Mouse (Mus musculus) bone marrow macrophage, adult 2 months (primary cell): Measurements from ENCODE around the gene Scarb1. TPM values are rescaled to one million over a fixed set of nuclear protein-coding genes. Genes with fewer than 3 reads are reported as not detected.

ENCODE experiments used
- H3K27ac ChIP-seq: 2 replicates; pipeline ENCODE4 v1.5.1; 2012; ENCODE audit warnings: low read depth, low read length; ENCODE audit not compliant: insufficient read depth
- H3K4me1 ChIP-seq: 2 replicates; pipeline ENCODE4 v1.6.1; 2012; ENCODE audit warnings: low read length; ENCODE audit not compliant: control insufficient read depth, insufficient read depth
- H3K4me3 ChIP-seq: 2 replicates; pipeline ENCODE4 v1.5.1; 2012; ENCODE audit warnings: mild to moderate bottlenecking, low read length, moderate library complexity; ENCODE audit not compliant: insufficient read depth
- CTCF ChIP-seq: IDR thresholded peaks from 2 replicates; pipeline ENCODE4 v1.5.1; 2012; ENCODE audit warnings: low read depth, mild to moderate bottlenecking, low read length, moderate library complexity
- POLR2A ChIP-seq: IDR thresholded peaks from 2 replicates; pipeline ENCODE4 v1.6.1; 2012; ENCODE audit warnings: mild to moderate bottlenecking, low read depth, low read length, borderline replicate concordance
- polyA plus RNA-seq: library from polyadenylated mRNA; stranded (reverse); fragments of >200 nt; gene quantifications from 2 replicates; pipeline ENCODE4 v1.2.4, GENCODE M21; 2012; ENCODE audit not compliant: missing spikeins, insufficient read depth, insufficient read length

Scarb1 gene
- polyA plus RNA-seq, 1 experiment: 120 TPM

GRCm38 (mm10) chr5:125323939-125324480, 16.9 kb downstream of the Scarb1 start:
- Histone ChIP-seq H3K4me3 (no peak overlapping the region), H3K27ac (no peak overlapping the region), H3K4me1 (peaks cover 1% of the 10 kb centered on the region)
- no peak for TF ChIP-seq CTCF
- no peak for TF ChIP-seq POLR2A

DNA sequence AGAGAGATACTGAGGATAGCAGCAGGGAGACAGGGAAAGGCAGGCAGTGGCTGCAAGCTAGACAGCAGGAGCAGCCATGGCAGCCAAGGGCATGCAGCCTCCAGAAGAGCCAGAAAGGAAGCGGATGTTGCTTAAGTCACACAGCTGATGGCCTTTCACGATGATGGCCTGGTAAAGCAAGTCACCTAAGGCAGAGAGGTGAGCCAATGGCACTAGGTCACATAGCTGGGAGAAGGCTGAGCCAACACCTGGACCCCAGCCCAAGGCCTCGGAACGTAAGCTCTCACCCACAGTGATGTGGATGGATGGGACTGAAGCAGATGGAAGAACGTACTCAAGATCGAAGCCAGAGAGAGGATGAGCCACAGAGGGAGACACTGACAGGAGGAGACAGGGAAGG, 17.8 kb downstream of the Scarb1 start:
- no peak overlapping the region for H3K4me3 ChIP-seq
- TF ChIP-seq POLR2A (no peak), CTCF (no peak)
- H3K4me1 ChIP-seq: no peaks in the 10 kb centered on the region
- H3K27ac ChIP-seq: no peak overlapping the region

DNA sequence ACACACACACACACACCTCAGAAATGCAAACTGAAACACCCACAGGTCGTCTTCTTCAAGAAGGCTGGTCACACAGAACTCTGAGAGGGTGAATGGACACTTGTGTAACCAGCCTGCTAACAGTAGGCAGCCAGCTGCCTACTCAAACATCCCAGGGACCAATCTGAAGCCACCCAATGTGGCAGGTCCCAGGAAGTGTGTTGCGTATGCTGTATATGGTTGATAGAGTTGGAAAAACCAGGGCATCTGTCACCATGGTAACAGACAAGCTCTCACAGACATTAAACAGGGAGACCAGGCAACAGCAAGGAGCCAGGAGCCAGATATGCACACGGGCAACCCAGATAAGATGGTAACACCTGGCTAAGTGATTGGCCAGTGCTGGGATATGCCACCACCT, 19.1 kb downstream of the Scarb1 start:
- Histone ChIP-seq H3K4me1 (no peaks in the 10 kb centered on the region), H3K4me3 (no peak overlapping the region), H3K27ac (no peak overlapping the region)
- TF ChIP-seq CTCF (no peak), POLR2A (no peak)

- Histone ChIP-seq H3K27ac (no peak overlapping the region), H3K4me1 (peaks cover 9% of the 10 kb centered on the region), H3K4me3 (no peak overlapping the region)
- no peak for TF ChIP-seq CTCF
- no peak for TF ChIP-seq POLR2A
These were observed 21.7 kb downstream of the Scarb1 start for GRCm38 (mm10) chr5:125319057-125319800.

- Histone ChIP-seq H3K4me3 (no peak overlapping the region), H3K4me1 (peaks cover 19% of the 10 kb centered on the region), H3K27ac (no peak overlapping the region)
- TF ChIP-seq CTCF: no peak
- no peak for TF ChIP-seq POLR2A
These were observed 22.9 kb downstream of the Scarb1 start for GRCm38 (mm10) chr5:125317953-125318352.

- TF ChIP-seq CTCF: no peak
- TF ChIP-seq POLR2A: no peak
- H3K4me1 ChIP-seq: peaks cover 26% of the 10 kb centered on the region
- no peak overlapping the region for H3K4me3 ChIP-seq
- H3K27ac ChIP-seq: no peak overlapping the region
These were observed 23.6 kb downstream of the Scarb1 start for GRCm38 (mm10) chr5:125317296-125317695.

GRCm38 (mm10) chr5:125316771-125317170, 24.1 kb downstream of the Scarb1 start:
- Histone ChIP-seq H3K4me3 (no peak overlapping the region), H3K27ac (no peak overlapping the region), H3K4me1 (peaks cover 30% of the 10 kb centered on the region)
- no peak for TF ChIP-seq POLR2A
- TF ChIP-seq CTCF: no peak

- no peak overlapping the region for H3K4me3 ChIP-seq
- TF ChIP-seq CTCF (no peak), POLR2A (no peak)
- H3K27ac ChIP-seq: no peak overlapping the region
- H3K4me1 ChIP-seq: peaks cover 38% of the 10 kb centered on the region
These were observed 25.8 kb downstream of the Scarb1 start for GRCm38 (mm10) chr5:125315110-125315509.

DNA sequence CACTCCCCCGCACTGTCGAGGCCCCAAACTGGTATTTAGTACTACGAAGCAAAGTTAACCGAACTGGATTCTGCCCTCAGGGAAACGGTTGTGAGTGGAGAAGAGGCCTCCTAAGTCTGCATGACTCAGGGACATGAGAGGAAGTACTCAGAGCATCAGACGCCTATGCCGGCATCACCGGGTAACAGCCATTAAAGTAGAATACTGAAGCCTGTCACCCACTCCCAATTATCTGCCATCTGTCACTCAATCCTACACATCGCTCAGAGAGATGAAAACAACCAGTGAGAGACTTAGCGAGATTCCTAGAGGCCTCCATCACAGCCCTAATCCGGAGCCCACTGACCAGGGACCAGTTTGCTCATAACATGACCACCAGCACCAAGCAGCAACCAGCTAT, 26.9 kb downstream of the Scarb1 start:
- no peak for TF ChIP-seq CTCF
- TF ChIP-seq POLR2A: no peak
- H3K4me1 ChIP-seq: peaks cover 41% of the 10 kb centered on the region
- H3K27ac ChIP-seq: 0 out of 2 replicates have a peak overlapping the region, but pooled peaks have one; percentile 16
- H3K4me3 ChIP-seq: no peak overlapping the region

- Histone ChIP-seq H3K27ac (no peak overlapping the region), H3K4me3 (no peak overlapping the region), H3K4me1 (peaks cover 43% of the 10 kb centered on the region)
- TF ChIP-seq CTCF: no peak
- no peak for TF ChIP-seq POLR2A
These were observed 27.8 kb downstream of the Scarb1 start for GRCm38 (mm10) chr5:125312970-125313597.
